Mouse (Mus musculus) cortical plate, adult 2 months (tissue): ENCODE measurements around the gene Slc29a2.

Source experiments
- CTCF ChIP-seq: fragments of 200-500 bp; IDR thresholded peaks from 2 replicates; pipeline ENCODE4 v1.5.1; 2011; ENCODE audit warnings: mild to moderate bottlenecking, control low read depth, low read length; ENCODE audit not compliant: insufficient read depth; ENCODE audit errors: extremely low read depth
- POLR2A ChIP-seq: fragments of 200-500 bp; IDR thresholded peaks from 2 replicates; pipeline ENCODE4 v1.6.1; 2011; ENCODE audit warnings: mild to moderate bottlenecking, low read length, control low read depth; ENCODE audit not compliant: insufficient read depth; ENCODE audit errors: extremely low read depth

DNA sequence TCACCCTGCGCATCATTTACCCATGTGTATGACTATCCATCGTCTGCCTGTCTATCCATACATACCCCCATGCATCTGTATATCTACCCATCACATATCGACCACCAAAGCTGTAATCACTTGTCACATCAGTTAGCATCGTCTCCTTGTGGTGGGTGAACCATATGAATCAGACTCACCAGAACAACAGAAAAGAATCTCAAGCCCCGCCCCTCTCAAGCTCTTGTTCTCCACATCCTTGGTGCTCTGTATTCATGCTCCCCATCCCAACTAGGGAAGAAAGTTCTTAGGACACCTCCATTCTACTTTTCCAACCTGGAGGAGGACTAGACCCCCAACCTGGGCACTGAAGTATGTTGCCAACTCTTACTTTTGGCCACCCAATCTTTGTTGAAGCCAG lies 38.4 kb downstream of the Slc29a2 start:
- TF ChIP-seq CTCF (no peak), POLR2A (no peak)
